Mouse (Mus musculus) lung, postnatal 0 days (tissue): ENCODE results near the gene Tmem8b.

Experiments
- CTCF ChIP-seq: IDR thresholded peaks from 2 replicates; pipeline ENCODE4 v1.5.1; 2016; ENCODE audit warnings: antibody characterized with exemption, mild to moderate bottlenecking
- EP300 ChIP-seq: IDR thresholded peaks from 2 replicates; pipeline ENCODE4 v1.6.1; 2016; ENCODE audit warnings: antibody characterized with exemption, mild to moderate bottlenecking, control low read depth

DNA sequence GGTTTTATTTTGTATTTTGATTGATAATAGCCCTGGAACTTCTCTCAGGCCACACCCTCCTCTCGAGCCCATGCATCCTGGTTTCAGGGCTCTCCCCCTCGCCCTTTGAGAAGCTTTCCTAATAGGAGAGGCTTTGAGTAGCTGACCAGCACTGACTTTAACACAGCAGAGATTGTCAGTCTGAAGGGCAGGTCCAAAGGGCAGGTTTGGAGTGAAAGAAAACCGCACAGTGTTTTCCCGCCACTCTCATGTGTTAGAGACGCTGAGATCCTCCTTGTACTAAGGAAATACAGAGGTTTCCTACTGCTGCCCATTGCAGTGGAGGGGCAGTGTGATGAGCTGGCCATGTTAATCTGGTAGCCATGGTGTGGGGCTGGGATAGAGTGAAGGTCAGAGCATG, 6.2 kb downstream of the Tmem8b start:
- TF ChIP-seq CTCF (no peak), EP300 (no peak)
